Mouse (Mus musculus) macrophage (primary cell): ENCODE data around the gene Lefty2. TPM values are rescaled to one million over a fixed set of nuclear protein-coding genes. Genes with fewer than 3 reads are reported as not detected.
"Not testable (repeated sequence)": the region's sequence is repeated elsewhere in the genome, so short reads cannot be mapped to it uniquely, and the experiment has no call there.

Experiments used
- H3K27ac ChIP-seq: fragments of 350-480 bp; formaldehyde crosslinking; 2 replicates; pipeline ENCODE4 v1.9.0; 2021
- H3K36me3 ChIP-seq: fragments of 350-480 bp; formaldehyde crosslinking; 2 replicates; pipeline ENCODE4 v1.9.0; 2021; ENCODE audit errors: inconsistent target
- H3K4me3 ChIP-seq: fragments of 350-480 bp; formaldehyde crosslinking; 2 replicates; pipeline ENCODE4 v1.9.0; 2021; ENCODE audit errors: inconsistent target
- H3K79me2 ChIP-seq: fragments of 350-480 bp; formaldehyde crosslinking; 2 replicates; pipeline ENCODE4 v1.9.0; 2021; ENCODE audit errors: inconsistent target
- WGBS: methylation state at CpG from one replicate; pipeline ENCODE4 v1.1.7; 2026; ENCODE audit warnings: inconsistent platforms; ENCODE audit not compliant: missing documents; 5-methylcytosine and 5-hydroxymethylcytosine counted together
- polyA plus RNA-seq: library from polyadenylated mRNA; stranded (reverse); fragments of 250-400 nt; gene quantifications from 3 replicates; pipeline ENCODE4 v1.2.4, GENCODE M21; 2018; ENCODE audit warnings: inconsistent platforms

The Lefty2 gene
- polyA plus RNA-seq, 1 experiment from 2014 or later: not detected

DNA sequence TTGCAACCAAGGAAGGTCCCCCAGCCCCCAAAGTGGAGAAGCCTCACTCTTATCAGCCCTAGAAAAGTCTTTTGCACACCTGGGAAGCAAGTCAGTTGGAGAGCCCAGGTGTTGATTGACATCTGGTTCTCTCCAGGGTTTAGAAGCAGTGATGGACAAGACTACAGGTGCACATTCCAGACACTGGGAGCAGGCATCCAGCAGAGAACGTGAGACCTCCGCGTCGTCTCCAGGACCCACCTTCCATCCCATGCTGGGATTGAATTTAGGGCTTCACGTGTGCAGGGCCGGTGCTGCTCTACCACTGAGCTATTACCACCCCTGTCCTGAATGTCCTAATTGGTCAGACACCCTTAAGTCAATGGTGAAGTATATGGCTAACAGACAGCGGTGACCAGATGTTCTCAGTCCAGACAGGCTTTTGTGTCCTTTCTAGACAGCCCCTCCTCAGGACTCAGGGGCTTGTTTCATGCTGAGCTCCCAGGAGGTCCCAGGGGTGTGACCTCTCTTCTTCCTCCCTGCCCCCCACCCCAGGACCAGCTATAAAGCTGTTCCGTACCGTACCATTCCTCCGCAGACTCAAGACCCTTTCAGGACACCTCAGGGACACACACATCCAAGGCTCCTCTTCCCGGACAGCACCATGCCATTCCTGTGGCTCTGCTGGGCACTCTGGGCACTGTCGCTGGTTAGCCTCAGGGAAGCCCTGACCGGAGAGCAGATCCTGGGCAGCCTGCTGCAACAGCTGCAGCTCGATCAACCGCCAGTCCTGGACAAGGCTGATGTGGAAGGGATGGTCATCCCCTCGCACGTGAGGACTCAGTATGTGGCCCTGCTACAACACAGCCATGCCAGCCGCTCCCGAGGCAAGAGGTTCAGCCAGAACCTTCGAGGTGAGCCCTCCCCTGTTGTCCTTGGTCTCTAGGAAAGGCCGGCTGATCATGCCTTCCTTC, 41.8 kb downstream of the Lefty2 start, which contains the start of gene Lefty1:
Gene Lefty1 (plus strand): TSS at position 556 of the 953 bp plus-strand sequence.
- WGBS: 91% methylated on average over 21 of the region's 21 CpGs
- no peaks in the 10 kb centered on the region for H3K79me2 ChIP-seq
- H3K36me3 ChIP-seq: no peaks in the 10 kb centered on the region
- H3K4me3 ChIP-seq: no peak within 1 kb of the TSS
- no peak within 1 kb of the TSS for H3K27ac ChIP-seq

DNA sequence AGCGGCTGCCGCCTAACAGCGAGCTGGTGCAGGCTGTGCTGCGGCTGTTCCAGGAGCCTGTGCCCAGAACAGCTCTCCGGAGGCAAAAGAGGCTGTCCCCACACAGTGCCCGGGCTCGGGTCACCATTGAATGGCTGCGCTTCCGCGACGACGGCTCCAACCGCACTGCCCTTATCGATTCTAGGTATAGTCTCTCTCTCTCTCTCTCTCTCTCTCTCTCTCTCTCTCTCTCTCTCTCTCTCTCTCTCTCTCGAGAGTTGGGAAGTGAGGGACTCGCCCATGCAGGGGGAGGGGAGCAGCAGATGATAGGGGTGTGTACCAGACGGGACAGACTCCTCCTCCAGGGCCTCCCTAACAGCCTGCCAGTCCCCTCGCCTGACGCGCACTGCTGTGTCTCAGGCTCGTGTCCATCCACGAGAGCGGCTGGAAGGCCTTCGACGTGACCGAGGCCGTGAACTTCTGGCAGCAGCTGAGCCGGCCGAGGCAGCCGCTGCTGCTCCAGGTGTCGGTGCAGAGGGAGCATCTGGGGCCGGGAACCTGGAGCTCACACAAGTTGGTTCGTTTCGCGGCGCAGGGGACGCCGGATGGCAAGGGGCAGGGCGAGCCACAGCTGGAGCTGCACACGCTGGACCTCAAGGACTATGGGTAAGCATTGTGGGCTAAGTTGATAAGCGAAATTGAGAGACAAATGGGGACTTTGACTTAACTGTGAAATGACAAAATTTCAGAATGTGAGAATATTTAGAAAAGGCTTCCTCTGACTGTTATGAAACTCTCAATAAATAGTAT, 43.9 kb downstream of the Lefty2 start:
- not testable (repeated sequence) for H3K27ac ChIP-seq, H3K79me2 ChIP-seq, H3K4me3 ChIP-seq, H3K36me3 ChIP-seq
- 31% methylated on average over 25 of the region's 41 CpGs for WGBS

DNA sequence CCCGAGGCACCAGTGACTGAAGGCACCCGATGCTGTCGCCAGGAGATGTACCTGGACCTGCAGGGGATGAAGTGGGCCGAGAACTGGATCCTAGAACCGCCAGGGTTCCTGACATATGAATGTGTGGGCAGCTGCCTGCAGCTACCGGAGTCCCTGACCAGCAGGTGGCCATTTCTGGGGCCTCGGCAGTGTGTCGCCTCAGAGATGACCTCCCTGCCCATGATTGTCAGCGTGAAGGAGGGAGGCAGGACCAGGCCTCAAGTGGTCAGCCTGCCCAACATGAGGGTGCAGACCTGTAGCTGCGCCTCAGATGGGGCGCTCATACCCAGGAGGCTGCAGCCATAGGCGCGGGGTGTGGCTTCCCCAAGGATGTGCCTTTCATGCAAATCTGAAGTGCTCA, 44.7 kb downstream of the Lefty2 start:
- WGBS: 88% methylated on average over 6 of the region's 13 CpGs
- not testable (repeated sequence) for H3K4me3 ChIP-seq, H3K27ac ChIP-seq, H3K79me2 ChIP-seq, H3K36me3 ChIP-seq

DNA sequence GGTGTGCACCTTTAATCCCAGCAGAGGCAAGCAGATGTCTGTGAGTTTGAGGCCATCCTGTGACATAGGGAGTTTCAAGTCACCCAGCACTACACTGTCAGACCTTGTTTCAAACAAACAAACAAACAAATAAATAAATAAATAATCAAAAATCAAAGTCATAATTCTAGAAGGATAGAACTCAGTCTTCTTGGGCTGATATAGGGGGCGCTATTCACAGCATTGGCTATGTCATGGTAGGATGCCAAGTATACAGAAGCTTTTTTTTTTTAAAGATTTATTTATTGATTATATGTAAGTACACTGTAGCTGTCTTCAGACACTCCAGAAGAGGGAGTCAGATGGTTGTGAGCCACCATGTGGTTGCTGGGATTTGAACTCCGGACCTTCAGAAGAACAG, 45.9 kb downstream of the Lefty2 start:
- H3K79me2 ChIP-seq: peaks cover 12% of the 10 kb centered on the region
- H3K36me3 ChIP-seq, H3K27ac ChIP-seq, H3K4me3 ChIP-seq: not testable (repeated sequence)
- 85% methylated on average over 2 of the region's 2 CpGs for WGBS

DNA sequence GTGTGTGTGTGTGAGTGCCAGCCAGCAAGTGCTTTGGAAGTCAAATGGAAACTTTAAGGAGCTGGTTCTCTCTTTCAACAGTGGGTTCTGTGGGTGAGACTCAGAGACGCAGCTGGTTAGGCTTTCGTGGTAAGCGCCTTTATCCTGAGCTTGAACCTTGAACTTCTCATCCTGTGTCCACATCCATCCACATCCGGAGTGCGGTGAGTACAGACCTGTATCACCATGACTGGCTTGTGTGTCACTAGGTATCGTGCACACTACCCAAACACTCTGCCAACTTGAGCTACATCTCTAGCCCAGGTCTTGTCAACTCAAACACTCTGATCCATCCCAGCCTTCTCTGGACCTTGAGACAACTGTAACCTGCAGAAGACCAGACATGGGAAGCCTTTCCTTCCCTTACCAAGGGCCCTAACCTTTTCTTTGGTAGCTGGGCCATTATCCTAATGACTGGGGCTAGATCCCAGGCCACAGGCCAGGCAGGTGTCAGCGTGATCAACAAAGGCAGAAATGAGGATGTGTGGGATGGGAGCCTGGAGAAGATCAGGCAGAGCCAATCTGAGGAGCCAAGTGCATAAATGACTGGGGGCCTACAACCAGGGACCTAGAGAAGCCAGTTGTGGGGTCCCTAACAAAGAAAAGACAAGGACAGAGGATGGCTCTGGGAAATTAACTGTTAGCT, 48.0 kb downstream of the Lefty2 start:
- H3K36me3 ChIP-seq: no peaks in the 10 kb centered on the region
- WGBS: 81% methylated on average over 7 of the region's 7 CpGs
- no peak overlapping the region for H3K27ac ChIP-seq
- H3K79me2 ChIP-seq: peaks cover 20% of the 10 kb centered on the region
- no peak overlapping the region for H3K4me3 ChIP-seq

DNA sequence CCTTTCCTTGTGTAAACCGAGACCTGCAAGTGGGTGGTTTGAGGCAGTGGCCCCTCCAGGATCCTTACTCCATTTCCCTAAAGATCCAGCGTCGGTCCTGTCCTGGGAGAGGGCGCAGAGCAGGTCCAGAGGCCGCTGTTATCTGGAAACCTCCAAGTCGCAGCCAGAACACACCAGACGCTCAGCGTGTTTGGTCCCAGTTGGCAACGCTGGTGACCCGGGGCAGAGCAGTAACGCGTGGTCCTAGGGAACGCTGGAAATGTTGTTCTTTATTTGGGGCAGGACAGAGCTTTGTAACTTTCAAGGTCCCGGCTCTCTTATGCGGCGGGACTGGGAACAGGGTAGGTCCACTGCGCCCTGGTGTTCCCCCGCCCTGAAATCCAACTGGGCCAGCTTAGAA, 48.8 kb downstream of the Lefty2 start:
- Histone ChIP-seq H3K79me2 (peaks cover 26% of the 10 kb centered on the region), H3K4me3 (peak overlapping the region; percentile 69), H3K36me3 (no peaks in the 10 kb centered on the region), H3K27ac (peak overlapping the region; percentile 33; the same call in 1 of the 2 replicates)
- 16% methylated on average over 18 of the region's 18 CpGs for WGBS

DNA sequence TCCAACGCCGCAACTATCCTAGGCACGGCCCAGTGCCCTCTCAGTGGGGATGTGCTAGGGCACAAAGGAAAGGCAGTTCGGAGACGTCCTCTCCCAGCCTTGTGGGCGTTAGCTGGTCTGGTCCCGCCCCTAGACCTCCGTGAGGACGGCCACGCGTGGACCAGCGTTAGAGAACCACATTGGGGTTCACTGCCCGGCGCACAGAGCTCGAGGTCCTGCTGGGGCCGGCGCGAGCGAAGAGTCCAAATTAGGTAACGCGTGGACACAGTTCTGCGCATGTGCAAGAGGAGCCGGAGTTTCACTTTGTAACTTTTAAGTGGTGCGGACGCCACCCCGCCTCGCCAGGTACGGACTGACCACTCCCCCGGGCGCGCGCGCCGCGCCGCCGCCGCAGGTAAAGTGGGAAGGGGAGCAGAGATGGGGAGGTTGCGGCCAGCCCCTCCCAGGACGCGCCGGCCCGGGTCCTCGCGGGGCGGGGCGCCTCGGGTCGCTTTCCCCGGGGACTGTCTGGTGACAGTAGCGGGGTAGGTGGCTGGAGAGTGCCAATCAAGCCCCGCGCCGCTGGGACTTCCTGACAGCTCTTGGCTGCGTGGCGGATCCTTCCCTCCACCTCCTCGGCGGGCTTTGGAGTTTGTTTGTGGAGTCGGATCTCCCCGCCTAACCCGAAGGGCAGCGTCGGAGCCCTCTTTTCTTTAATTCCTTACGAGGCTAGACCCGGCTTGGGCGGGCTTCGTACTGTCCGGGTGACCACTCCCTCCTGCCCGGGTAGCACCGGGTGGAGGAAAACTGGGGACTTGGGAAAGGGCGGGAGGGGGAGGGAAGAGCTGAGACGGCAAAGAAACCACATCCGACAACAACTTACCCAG, 49.5 kb downstream of the Lefty2 start, which contains the start of gene Tmem63a:
Gene Tmem63a (plus strand): TSS at position 179 of the 866 bp plus-strand sequence.
- peak within 1 kb of the TSS; percentile 55 for H3K27ac ChIP-seq
- H3K4me3 ChIP-seq: peak within 1 kb of the TSS; percentile 69
- WGBS: under 1% methylated on average over 69 of the region's 73 CpGs
- H3K79me2 ChIP-seq: peaks cover 26% of the 10 kb centered on the region
- H3K36me3 ChIP-seq: no peaks in the 10 kb centered on the region

DNA sequence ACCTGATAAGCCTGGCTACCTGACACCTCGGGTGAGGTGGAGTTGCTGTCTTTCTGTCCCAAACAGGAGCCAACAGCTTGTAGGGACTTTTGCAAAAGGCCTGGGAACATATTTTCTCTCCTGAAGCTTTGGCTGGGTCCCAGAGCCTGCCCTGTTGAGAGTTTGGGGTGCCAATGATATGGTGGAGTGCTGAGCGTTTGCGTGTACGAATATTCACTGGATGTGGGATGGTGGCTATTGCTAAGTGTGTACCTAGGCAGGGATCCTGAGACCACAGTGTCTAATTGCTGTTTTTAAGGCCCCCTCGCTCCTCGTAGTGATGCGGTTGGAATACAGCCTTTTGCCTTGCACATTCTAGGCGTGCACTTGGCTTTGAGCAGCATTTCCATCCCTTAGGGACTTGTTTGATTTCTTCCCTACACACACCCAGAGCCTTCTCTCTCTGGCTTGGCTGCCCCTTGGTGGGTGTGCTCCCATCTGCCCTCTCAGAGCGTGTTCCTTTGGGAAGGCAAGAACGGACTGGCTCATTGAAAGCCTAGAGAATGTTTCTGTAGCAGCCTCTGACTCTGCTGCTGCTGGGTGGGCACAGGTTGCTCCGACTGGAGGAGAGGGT, 50.2 kb downstream of the Lefty2 start:
- Histone ChIP-seq H3K36me3 (peaks cover 4% of the 10 kb centered on the region), H3K27ac (peak overlapping the region; percentile 55), H3K4me3 (peak overlapping the region; percentile 69), H3K79me2 (peaks cover 26% of the 10 kb centered on the region)
- WGBS: 49% methylated on average over 9 of the region's 11 CpGs

DNA sequence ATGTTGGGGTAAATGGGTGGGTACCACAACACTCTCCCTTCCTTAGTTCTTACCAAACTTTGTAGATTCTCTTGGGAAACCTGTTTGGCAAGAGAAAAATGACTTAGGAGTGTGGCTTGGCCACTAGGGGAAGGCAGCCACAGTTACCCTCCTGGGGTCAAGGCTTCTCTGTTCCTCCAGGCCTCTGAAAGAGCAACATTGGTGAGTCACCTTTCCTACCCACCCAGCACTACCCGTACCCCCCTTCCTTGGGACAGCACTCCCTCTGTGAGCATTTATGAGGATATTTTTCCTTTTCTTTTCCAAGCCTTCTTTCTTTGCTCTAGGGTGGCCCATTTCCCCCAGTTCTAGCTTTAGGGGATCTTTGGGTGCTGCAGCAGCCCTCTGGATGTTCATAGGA, 51.0 kb downstream of the Lefty2 start:
- Histone ChIP-seq H3K36me3 (peaks cover 11% of the 10 kb centered on the region), H3K79me2 (peaks cover 26% of the 10 kb centered on the region), H3K4me3 (no peak overlapping the region), H3K27ac (peak overlapping the region; percentile 36)
- 8% methylated on average over 1 of the region's 1 CpGs for WGBS

DNA sequence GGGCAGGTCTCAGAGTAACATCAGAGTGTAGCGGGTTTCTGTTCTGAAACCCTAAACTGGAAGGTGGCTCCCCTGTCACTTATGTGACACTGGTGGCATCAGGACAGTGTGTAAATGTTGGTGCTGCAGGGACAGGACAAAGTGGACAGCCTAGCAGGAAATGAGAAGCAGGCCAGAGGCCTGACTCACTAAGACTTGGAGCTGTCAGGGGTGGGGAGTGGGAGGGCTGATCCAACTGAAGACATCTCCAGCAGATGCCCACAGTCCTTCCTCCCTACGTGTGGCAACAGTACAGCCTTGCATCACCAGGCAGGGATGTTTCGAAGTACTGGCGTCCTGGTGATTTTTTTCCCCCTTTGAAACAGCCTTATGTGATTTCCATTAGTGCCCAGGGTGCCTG, 51.6 kb downstream of the Lefty2 start:
- H3K79me2 ChIP-seq: peaks cover 26% of the 10 kb centered on the region
- peak overlapping the region; percentile 40 for H3K27ac ChIP-seq
- peaks cover 18% of the 10 kb centered on the region for H3K36me3 ChIP-seq
- no peak overlapping the region for H3K4me3 ChIP-seq
- WGBS: 18% methylated on average over 4 of the region's 4 CpGs

DNA sequence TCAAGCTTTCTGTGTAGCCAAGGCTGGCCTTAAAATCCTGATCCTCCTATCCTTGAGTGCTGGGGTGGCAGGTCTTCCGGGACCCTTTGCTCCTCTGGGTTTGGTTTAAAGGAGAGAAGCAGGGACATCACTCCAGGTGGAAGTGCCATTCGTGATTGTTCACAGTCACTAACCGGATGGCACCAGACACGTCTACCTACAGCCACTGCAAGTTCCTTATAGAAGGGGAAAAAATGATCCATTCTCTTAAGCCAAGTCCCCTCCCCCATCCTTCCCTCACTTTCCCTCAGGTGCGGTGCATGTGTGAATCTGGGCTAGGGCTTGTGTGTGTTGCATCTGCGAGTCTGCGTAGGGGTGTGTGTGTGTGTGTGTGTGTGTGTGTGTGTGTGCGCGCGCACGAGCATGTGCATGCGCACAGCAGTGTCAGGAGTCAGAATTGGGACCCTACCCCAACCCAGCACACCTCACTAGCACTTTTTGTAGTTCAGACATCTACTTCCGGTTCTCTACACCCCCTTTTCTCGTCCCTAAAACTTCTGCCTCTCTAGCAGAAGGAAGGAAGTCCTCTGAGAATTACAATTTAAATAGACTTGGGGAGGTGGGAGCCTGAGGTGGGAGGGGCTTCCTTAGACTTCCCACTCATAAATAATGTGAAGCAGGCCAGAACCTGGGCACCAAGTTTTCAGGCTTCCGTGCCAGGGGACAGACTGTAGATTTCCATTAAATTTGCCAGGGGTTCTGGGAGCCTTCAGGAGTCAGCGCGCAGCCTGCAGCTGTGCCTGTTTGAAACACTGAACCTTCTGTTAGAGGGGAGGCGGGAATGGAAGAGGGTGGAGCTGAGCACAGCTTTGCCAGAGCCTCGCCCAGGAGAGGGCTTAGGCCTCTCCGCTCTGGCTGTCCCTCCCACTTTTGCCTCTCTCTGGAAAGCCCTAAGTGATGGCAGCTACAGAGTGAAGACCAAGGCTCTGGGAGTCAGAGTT, 52.4 kb downstream of the Lefty2 start:
- Histone ChIP-seq H3K36me3 (peaks cover 20% of the 10 kb centered on the region), H3K4me3 (no peak overlapping the region), H3K27ac (peak overlapping the region; percentile 40), H3K79me2 (peaks cover 26% of the 10 kb centered on the region)
- WGBS: 18% methylated on average over 20 of the region's 20 CpGs

DNA sequence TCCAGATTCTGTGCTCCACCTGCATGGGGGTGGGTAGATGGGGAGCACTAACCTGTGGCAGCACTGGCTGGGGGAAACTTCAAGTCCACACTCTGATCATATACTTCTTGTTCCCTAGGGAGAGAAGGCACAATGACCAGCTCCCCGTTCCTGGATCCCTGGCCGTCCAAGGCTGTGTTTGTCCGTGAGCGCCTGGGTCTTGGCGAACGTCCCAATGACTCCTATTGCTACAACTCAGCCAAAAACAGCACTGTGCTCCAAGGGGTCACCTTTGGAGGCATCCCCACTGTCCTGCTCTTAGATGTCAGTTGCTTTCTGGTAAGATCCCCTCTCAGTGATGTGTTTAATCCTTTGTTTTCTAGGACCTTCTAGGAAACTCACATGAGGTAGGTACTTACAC, 53.5 kb downstream of the Lefty2 start:
- WGBS: 89% methylated on average over 5 of the region's 6 CpGs
- no peak overlapping the region for H3K4me3 ChIP-seq
- peaks cover 20% of the 10 kb centered on the region for H3K36me3 ChIP-seq
- no peak overlapping the region for H3K27ac ChIP-seq
- H3K79me2 ChIP-seq: peaks cover 26% of the 10 kb centered on the region
